Mouse (Mus musculus) forebrain, embryonic 10.5 days (tissue): Measurements from ENCODE around the gene Cdk8. TPM values are rescaled to one million over a fixed set of nuclear protein-coding genes. Genes with fewer than 3 reads are reported as not detected.

Experiments used
- DNase-seq: peaks from one replicate; pipeline ENCODE4 v3.0.0-alpha.2; 2017; ENCODE audit warnings: low spot score; ENCODE audit errors: extremely low spot score
- H3K27ac ChIP-seq: fragments of 300-500 bp; sonication (generic); 2 replicates; pipeline ENCODE4 v1.5.1; 2016; ENCODE audit warnings: mild to moderate bottlenecking
- H3K27me3 ChIP-seq: fragments of 300-500 bp; sonication (generic); 2 replicates; pipeline ENCODE4 v1.6.1; 2016; ENCODE audit warnings: mild to moderate bottlenecking; ENCODE audit not compliant: poor library complexity, severe bottlenecking
- H3K36me3 ChIP-seq: fragments of 300-500 bp; sonication (generic); replicated peaks from 2 replicates; pipeline ENCODE4 v1.6.1; 2016; ENCODE audit warnings: mild to moderate bottlenecking, moderate library complexity
- H3K4me1 ChIP-seq: fragments of 300-500 bp; sonication (generic); 2 replicates; pipeline ENCODE4 v1.6.1; 2016
- H3K4me3 ChIP-seq: fragments of 300-500 bp; sonication (generic); 2 replicates; pipeline ENCODE4 v1.5.1; 2016; ENCODE audit warnings: mild to moderate bottlenecking, moderate library complexity
- H3K9me3 ChIP-seq: fragments of 300-500 bp; sonication (generic); 2 replicates; pipeline ENCODE4 v1.6.1; 2016; ENCODE audit warnings: mild to moderate bottlenecking, moderate library complexity
- WGBS: fragments of 180-500 bp; shearing (Covaris S2); methylation state at CpG from one replicate; pipeline ENCODE4 v1.1.7; 2016; 5-methylcytosine and 5-hydroxymethylcytosine counted together
- polyA plus RNA-seq: library from polyadenylated mRNA; unstranded; fragments of >200 nt; fragmentation: Nextera tagmentation; extraction: Ambion mirVana; gene quantifications from 2 replicates; pipeline ENCODE4 v1.2.1, GENCODE M21; 2016

Cdk8 gene
- polyA plus RNA-seq, 1 experiment from 2014 or later, result 21.8 TPM

GRCm38 (mm10) chr5:146267776-146268175, 36.7 kb downstream of the Cdk8 start:
- no peaks in the 10 kb centered on the region for H3K27me3 ChIP-seq
- no peak overlapping the region for H3K4me3 ChIP-seq
- no peaks in the 10 kb centered on the region for H3K4me1 ChIP-seq
- 93% methylated on average over 7 of the region's 7 CpGs for WGBS
- no peak overlapping the region for H3K27ac ChIP-seq
- H3K9me3 ChIP-seq, result no peaks in the 10 kb centered on the region
- no peak for DNase-seq
- peaks cover 45% of the 10 kb centered on the region for H3K36me3 ChIP-seq

GRCm38 (mm10) chr5:146270593-146270992, 39.6 kb downstream of the Cdk8 start:
- DNase-seq, result no peak
- H3K4me3 ChIP-seq, result no peak overlapping the region
- H3K27me3 ChIP-seq, result no peaks in the 10 kb centered on the region
- H3K27ac ChIP-seq, result no peak overlapping the region
- no peaks in the 10 kb centered on the region for H3K4me1 ChIP-seq
- H3K9me3 ChIP-seq, result no peaks in the 10 kb centered on the region
- whole genome bisulfite sequencing, result 92% methylated on average over 9 of the region's 9 CpGs
- peaks cover 71% of the 10 kb centered on the region for H3K36me3 ChIP-seq

GRCm38 (mm10) chr5:146271662-146272061, 40.6 kb downstream of the Cdk8 start:
- Histone ChIP-seq H3K27me3 (no peaks in the 10 kb centered on the region), H3K27ac (no peak overlapping the region), H3K4me1 (no peaks in the 10 kb centered on the region), H3K36me3 (peaks cover 76% of the 10 kb centered on the region), H3K4me3 (no peak overlapping the region), H3K9me3 (no peaks in the 10 kb centered on the region)
- no peak for DNase-seq
- 92% methylated on average over 5 of the region's 5 CpGs for WGBS

GRCm38 (mm10) chr5:146273096-146273495, 42.1 kb downstream of the Cdk8 start:
- H3K4me3 ChIP-seq, result no peak overlapping the region
- no peak overlapping the region for H3K27ac ChIP-seq
- peaks cover 80% of the 10 kb centered on the region for H3K36me3 ChIP-seq
- DNase-seq, result no peak
- WGBS, result 92% methylated on average over 4 of the region's 4 CpGs
- no peaks in the 10 kb centered on the region for H3K9me3 ChIP-seq
- H3K4me1 ChIP-seq, result no peaks in the 10 kb centered on the region
- H3K27me3 ChIP-seq, result no peaks in the 10 kb centered on the region

GRCm38 (mm10) chr5:146274420-146275045, 43.5 kb downstream of the Cdk8 start:
- no peak for DNase-seq
- 88% methylated on average over 4 of the region's 4 CpGs for WGBS
- Histone ChIP-seq H3K27me3 (no peaks in the 10 kb centered on the region), H3K4me1 (no peaks in the 10 kb centered on the region), H3K4me3 (no peak overlapping the region), H3K27ac (no peak overlapping the region), H3K9me3 (no peaks in the 10 kb centered on the region), H3K36me3 (peaks cover 77% of the 10 kb centered on the region)

GRCm38 (mm10) chr5:146277513-146277912, 46.5 kb downstream of the Cdk8 start:
- H3K27ac ChIP-seq, result no peak overlapping the region
- H3K36me3 ChIP-seq, result peaks cover 69% of the 10 kb centered on the region
- 96% methylated on average over 4 of the region's 4 CpGs for WGBS
- no peaks in the 10 kb centered on the region for H3K27me3 ChIP-seq
- H3K4me1 ChIP-seq, result no peaks in the 10 kb centered on the region
- no peak for DNase-seq
- no peak overlapping the region for H3K4me3 ChIP-seq
- H3K9me3 ChIP-seq, result no peaks in the 10 kb centered on the region

GRCm38 (mm10) chr5:146280012-146280411, 49.0 kb downstream of the Cdk8 start:
- H3K36me3 ChIP-seq, result peaks cover 64% of the 10 kb centered on the region
- no peak overlapping the region for H3K27ac ChIP-seq
- H3K4me1 ChIP-seq, result no peaks in the 10 kb centered on the region
- no peak overlapping the region for H3K4me3 ChIP-seq
- H3K9me3 ChIP-seq, result no peaks in the 10 kb centered on the region
- H3K27me3 ChIP-seq, result no peaks in the 10 kb centered on the region
- no peak for DNase-seq

GRCm38 (mm10) chr5:146281241-146281818, 50.3 kb downstream of the Cdk8 start:
- Histone ChIP-seq H3K27me3 (no peaks in the 10 kb centered on the region), H3K27ac (no peak overlapping the region), H3K4me1 (no peaks in the 10 kb centered on the region), H3K4me3 (no peak overlapping the region), H3K36me3 (peaks cover 66% of the 10 kb centered on the region), H3K9me3 (no peaks in the 10 kb centered on the region)
- no peak for DNase-seq
- 87% methylated on average over 4 of the region's 4 CpGs for WGBS

GRCm38 (mm10) chr5:146281884-146282579, 51.0 kb downstream of the Cdk8 start:
- WGBS, result 88% methylated on average over 13 of the region's 13 CpGs
- Histone ChIP-seq H3K27ac (no peak overlapping the region), H3K9me3 (no peaks in the 10 kb centered on the region), H3K27me3 (no peaks in the 10 kb centered on the region), H3K36me3 (peaks cover 70% of the 10 kb centered on the region), H3K4me3 (no peak overlapping the region), H3K4me1 (no peaks in the 10 kb centered on the region)
- DNase-seq, result no peak

- Histone ChIP-seq H3K36me3 (peaks cover 78% of the 10 kb centered on the region), H3K9me3 (no peaks in the 10 kb centered on the region), H3K27ac (no peak overlapping the region), H3K27me3 (no peaks in the 10 kb centered on the region), H3K4me3 (no peak overlapping the region), H3K4me1 (no peaks in the 10 kb centered on the region)
- 93% methylated on average over 6 of the region's 6 CpGs for WGBS
- DNase-seq, result no peak
Observed at GRCm38 (mm10) chr5:146283899-146284298, 52.9 kb downstream of the Cdk8 start.

- DNase-seq, result no peak
- no peaks in the 10 kb centered on the region for H3K9me3 ChIP-seq
- H3K36me3 ChIP-seq, result peaks cover 75% of the 10 kb centered on the region
- no peak overlapping the region for H3K4me3 ChIP-seq
- no peaks in the 10 kb centered on the region for H3K4me1 ChIP-seq
- WGBS, result 93% methylated on average over 10 of the region's 10 CpGs
- H3K27ac ChIP-seq, result no peak overlapping the region
- H3K27me3 ChIP-seq, result no peaks in the 10 kb centered on the region
Observed at GRCm38 (mm10) chr5:146287416-146287815, 56.4 kb downstream of the Cdk8 start.

- Histone ChIP-seq H3K4me3 (no peak overlapping the region), H3K27me3 (no peaks in the 10 kb centered on the region), H3K4me1 (no peaks in the 10 kb centered on the region), H3K36me3 (peaks cover 76% of the 10 kb centered on the region), H3K9me3 (no peaks in the 10 kb centered on the region), H3K27ac (no peak overlapping the region)
- no peak for DNase-seq
- 94% methylated on average over 13 of the region's 13 CpGs for WGBS
Observed at GRCm38 (mm10) chr5:146288048-146288501, 57.0 kb downstream of the Cdk8 start.

GRCm38 (mm10) chr5:146289921-146290320, 58.9 kb downstream of the Cdk8 start:
- WGBS, result 92% methylated on average over 7 of the region's 7 CpGs
- Histone ChIP-seq H3K4me3 (no peak overlapping the region), H3K27ac (no peak overlapping the region), H3K27me3 (no peaks in the 10 kb centered on the region), H3K9me3 (no peaks in the 10 kb centered on the region), H3K36me3 (peaks cover 75% of the 10 kb centered on the region), H3K4me1 (no peaks in the 10 kb centered on the region)
- no peak for DNase-seq
